Comparison of ENCODE assay signal across 17 mouse cellular contexts in the genomic region with DNA sequence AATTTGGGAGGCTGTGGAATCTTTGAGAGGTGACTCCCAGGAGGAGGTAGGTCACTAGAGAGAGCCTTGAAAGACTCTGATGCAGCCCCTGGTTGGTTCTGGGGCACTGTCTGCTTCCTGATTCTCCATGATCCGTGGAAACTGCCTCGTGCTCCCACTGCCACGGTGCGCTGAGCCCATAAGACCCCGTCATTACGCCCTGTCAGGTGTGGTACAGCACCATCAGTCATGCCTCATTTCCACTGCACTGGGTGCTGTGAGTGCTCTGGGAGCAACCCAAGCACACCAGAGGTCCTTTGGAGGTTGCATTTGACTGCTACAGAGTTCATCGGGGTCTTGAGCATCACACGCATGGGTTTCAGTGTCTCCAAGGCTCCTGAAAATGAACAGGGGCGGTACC.
"Had no signal": no experiment of that assay in that cellular context is flagged by ENCODE, and none has a peak within 500 bp of the region (broad histone marks: within the 10 kb centered on the region; RNA-seq: fewer than 3 reads in every experiment).

No protein-coding gene starts in this region.

- H3K4me1 ChIP-seq: megakaryocyte, embryonic 14.5 days; neural tube, embryonic 12.5 days; stomach, embryonic 15.5 days had no signal

- H3K36me3 ChIP-seq: lung, embryonic 15.5 days; midbrain, embryonic 12.5 days; neural tube, embryonic 12.5 days; stomach, embryonic 15.5 days had no signal

- H3K27me3 ChIP-seq: lung, embryonic 15.5 days; midbrain, embryonic 12.5 days; neural tube, embryonic 12.5 days; stomach, embryonic 15.5 days had no signal

- H3K9ac ChIP-seq: liver, postnatal 0 days; lung, embryonic 15.5 days; midbrain, embryonic 12.5 days; neural tube, embryonic 12.5 days; stomach, embryonic 15.5 days had no signal

- H3K9me3 ChIP-seq: lung, embryonic 15.5 days; midbrain, embryonic 12.5 days; neural tube, embryonic 12.5 days; stomach, embryonic 15.5 days had no signal

- H3K4me3 ChIP-seq: lung, embryonic 15.5 days; megakaryocyte, embryonic 14.5 days; midbrain, embryonic 12.5 days; neural tube, embryonic 12.5 days; stomach, embryonic 15.5 days had no signal

- DNase-seq: liver, postnatal 0 days; lung, adult 2 months; lung, postnatal 14 days; lung, postnatal 36 days; midbrain, embryonic 14.5 days; right cerebral cortex, postnatal 14 days; thymus, adult 2 months; thymus, postnatal 25 days; thymus, postnatal 4 days had no signal

- ATAC-seq: liver, postnatal 0 days; lung, postnatal 0 days had no signal

- H3K27ac ChIP-seq: lung, embryonic 15.5 days; macrophage; midbrain, embryonic 12.5 days; neural tube, embryonic 12.5 days; stomach, embryonic 15.5 days; stomach, postnatal 0 days had no signal

- H3K4me2 ChIP-seq: lung, embryonic 15.5 days; midbrain, embryonic 12.5 days; neural tube, embryonic 12.5 days; stomach, embryonic 15.5 days had no signal
